ENCODE assay signal across 17 mouse cellular contexts in genomic region chr1:135098441-135098840, GRCm38 (mm10). TPM values are rescaled to one million over a fixed set of nuclear protein-coding genes. Genes with fewer than 3 reads are reported as not detected.
DNase-seq lines count a peak whose midpoint lies in the region; ATAC-seq and TF ChIP-seq lines count a peak whose summit lies in the region.
"Had no signal": no experiment of that assay in that cellular context is flagged by ENCODE, and none has a peak within 500 bp of the region (broad histone marks: within the 10 kb centered on the region; RNA-seq: fewer than 3 reads in every experiment).

No protein-coding gene starts in this region.

- 71% methylated on average over 7 of the region's 7 CpGs for WGBS in heart, adult 2 months
- WGBS in heart, embryonic 11.5 days (ENCODE audit: insufficient replicate concordance), result 88% methylated on average over 7 of the region's 7 CpGs

- intact Hi-C loops in heart, adult 2 months (cut with DNase I), result loop anchor here (5.0 kb wide), 1 partner anchor 86 kb away; no protein-coding TSS in a partner anchor

- no peak for TF ChIP-seq CTCF in heart, adult 2 months (IDR thresholded peaks at IDR 0.05)
- TF ChIP-seq CTCF in brain, embryonic 14.5 days (IDR thresholded peaks at IDR 0.05; ENCODE audit: borderline replicate concordance, extremely low read depth, insufficient read depth, insufficient read length), result no peak

- H3K4me1 ChIP-seq in heart, adult 2 months (ENCODE audit: control insufficient read depth, insufficient read depth, low read length), result peaks cover 8% of the 10 kb centered on the region; the same call in 1 of the 2 replicates
- peaks cover 18% of the 10 kb centered on the region for H3K4me1 ChIP-seq in heart, embryonic 11.5 days (ENCODE audit: control insufficient read depth, insufficient read depth, low read length)

- peak; percentile 33; the same call in 1 of the 2 replicates for TF ChIP-seq POLR2A in heart, adult 2 months (IDR thresholded peaks at IDR 0.05; ENCODE audit: insufficient read depth, low read depth, low read length)
- no peak for TF ChIP-seq POLR2A in brain, embryonic 14.5 days (IDR thresholded peaks at IDR 0.05; ENCODE audit: borderline replicate concordance, extremely low read depth, insufficient read depth, insufficient read length, poor library complexity, severe bottlenecking)

- H3K9ac ChIP-seq in heart, adult 2 months (ENCODE audit: low read depth, low read length), result peak overlapping the region; percentile 58
- no peak overlapping the region for H3K9ac ChIP-seq in heart, embryonic 11.5 days (ENCODE audit: low read depth, low read length)
- H3K9ac ChIP-seq: kidney, embryonic 15.5 days had no signal

- peak; percentile 76 for DNase-seq in adrenal gland, postnatal 10 days
- no peak for DNase-seq in adrenal gland, adult 18-20 months (ENCODE audit: low spot score in 2 of 2)
- DNase-seq in heart, adult 2 months, result peak; percentile 77 to 85
- DNase-seq in brain, embryonic 14.5 days (ENCODE audit: low read depth), result peak; percentile 30
- peak; percentile 70 for DNase-seq in heart, adult 9 months (ENCODE audit: low spot score in 2 of 2)
- DNase-seq in thymus, postnatal 14 days, result no peak
- DNase-seq: cerebellum, adult 2 months; retina, postnatal 1 day had no signal

- peak overlapping the region; percentile 94 for H3K27ac ChIP-seq in heart, adult 2 months
- H3K27ac ChIP-seq in heart, embryonic 11.5 days (ENCODE audit: low read depth, low read length), result no peak overlapping the region
- H3K27ac ChIP-seq: kidney, embryonic 15.5 days; layer of hippocampus, adult 2 months; left cerebral cortex, adult 2 months had no signal

- TF ChIP-seq EP300 in heart, adult 2 months (IDR thresholded peaks at IDR 0.05; ENCODE audit: insufficient read depth, low read depth, low read length), result no peak

- no peaks in the 10 kb centered on the region for H3K9me3 ChIP-seq in heart, embryonic 11.5 days (replicated peaks; ENCODE audit: control insufficient read depth, low read length)
- H3K9me3 ChIP-seq: kidney, embryonic 15.5 days; megakaryocyte, embryonic 14.5 days had no signal

- H3K27me3 ChIP-seq in heart, adult 2 months (ENCODE audit: control insufficient read depth, insufficient read depth, low read length), result no peaks in the 10 kb centered on the region
- H3K27me3 ChIP-seq in heart, embryonic 11.5 days (ENCODE audit: control insufficient read depth, insufficient read depth, low read length), result peaks cover 61% of the 10 kb centered on the region
- H3K27me3 ChIP-seq: Patski had no signal

- no peaks in the 10 kb centered on the region for H3K36me3 ChIP-seq in heart, adult 2 months (ENCODE audit: control insufficient read depth, insufficient read depth, low read length)
- no peaks in the 10 kb centered on the region for H3K36me3 ChIP-seq in heart, embryonic 11.5 days (ENCODE audit: control insufficient read depth, insufficient read depth, low read length)
- H3K36me3 ChIP-seq: kidney, embryonic 15.5 days had no signal

- H3K79me2 ChIP-seq in heart, adult 2 months (replicated peaks; ENCODE audit: control insufficient read depth, insufficient read depth, low read length), result no peaks in the 10 kb centered on the region

- H3K4me2 ChIP-seq in heart, embryonic 11.5 days, result no peak overlapping the region
- H3K4me2 ChIP-seq: kidney, embryonic 15.5 days had no signal

- H3K4me3 ChIP-seq in heart, adult 2 months, result no peak overlapping the region
- no peak overlapping the region for H3K4me3 ChIP-seq in heart, embryonic 11.5 days (ENCODE audit: low read depth, low read length)
- H3K4me3 ChIP-seq: kidney, embryonic 15.5 days; layer of hippocampus, adult 2 months; left cerebral cortex, adult 2 months; megakaryocyte, embryonic 14.5 days had no signal

- ATAC-seq in heart, embryonic 11.5 days (replicated peaks; ENCODE audit: insufficient number of reproducible peaks, low FRiP score, low TSS enrichment), result no peak
- no peak for ATAC-seq in inflammation-experienced regulatory T-cells, adult 6 months
- ATAC-seq: Patski had no signal

RNA-seq across cellular contexts. Expression of gene Lgr6, which starts 6.6 kb away (rescaled TPM):
- 10 to 100 TPM; 20.5 to 28.4 TPM for total RNA-seq in adrenal gland, postnatal 10 days (2021)
- total RNA-seq in adrenal gland, adult 18-20 months (2021), result 1 to 10 TPM; 2.1 to 5.2 TPM
- total RNA-seq in heart, adult 2 months (2021), result 10 to 100 TPM; 12.2 to 14.4 TPM
- polyA plus RNA-seq in heart, adult 2 months (2012; rRNA removed), result 12.6 and 21.5 TPM in 2 replicates
- polyA plus RNA-seq in heart, embryonic 11.5 days (2014; fragmentation: Nextera tagmentation; extraction: Ambion mirVana), result 1.0 and 1.4 TPM in 2 replicates
- polyA plus RNA-seq in brain, embryonic 14.5 days (2012; rRNA removed), result 0.38 and 0.63 TPM in 2 replicates
- under 1 TPM in 2 of 3 experiments, not detected in 1; 0.05 to 0.28 TPM for polyA plus RNA-seq in inflammation-experienced regulatory T-cells, adult 6 months (2017; shearing (Covaris generic))
- total RNA-seq: monocyte, adult 5-6 weeks had no signal
- polyA plus RNA-seq: liver, adult 2 months had no signal

RNA-seq across cellular contexts. Expression of gene Ptpn7, which starts 34.1 kb away (rescaled TPM):
- total RNA-seq in adrenal gland, postnatal 10 days (2021), result 1 to 10 TPM; 1.8 to 2.5 TPM
- 1 to 10 TPM in 1 of 2 experiments, under 1 TPM in 1; 0.96 to 1.2 TPM for total RNA-seq in adrenal gland, adult 18-20 months (2021)
- under 1 TPM; 0.73 to 0.82 TPM for total RNA-seq in heart, adult 2 months (2021)
- polyA plus RNA-seq in heart, adult 2 months (2012; rRNA removed), result 0.82 and 1.4 TPM in 2 replicates
- 1.2 and 2.0 TPM in 2 replicates for polyA plus RNA-seq in heart, embryonic 11.5 days (2014; fragmentation: Nextera tagmentation; extraction: Ambion mirVana)
- 0.45 and 0.46 TPM in 2 replicates for polyA plus RNA-seq in brain, embryonic 14.5 days (2012; rRNA removed)
- 100 to 1,000 TPM; 161 to 188 (median 171) TPM for polyA plus RNA-seq in inflammation-experienced regulatory T-cells, adult 6 months (2017; shearing (Covaris generic))
- total RNA-seq: layer of hippocampus, adult 2 months had no signal

RNA-seq across cellular contexts. Expression of gene Arl8a, which starts 48.2 kb away (rescaled TPM):
- 10 to 100 TPM; 49.2 to 57.7 TPM for total RNA-seq in adrenal gland, postnatal 10 days (2021)
- 10 to 100 TPM; 54.1 to 54.7 TPM for total RNA-seq in adrenal gland, adult 18-20 months (2021)
- 10 to 100 TPM; 20.1 to 21.0 TPM for total RNA-seq in heart, adult 2 months (2021)
- 30.5 and 32.5 TPM in 2 replicates for polyA plus RNA-seq in heart, adult 2 months (2012; rRNA removed)
- 27.7 and 29.7 TPM in 2 replicates for polyA plus RNA-seq in heart, embryonic 11.5 days (2014; fragmentation: Nextera tagmentation; extraction: Ambion mirVana)
- 333 and 385 TPM in 2 replicates for polyA plus RNA-seq in brain, embryonic 14.5 days (2012; rRNA removed)
- 10 to 100 TPM; 10.6 to 19.4 (median 14.2) TPM for polyA plus RNA-seq in inflammation-experienced regulatory T-cells, adult 6 months (2017; shearing (Covaris generic))

Comparison
In these comparisons a context has a peak if more than half of its experiments do, and no peak if none do; other contexts are left out.
1. DNase-seq: peak in adrenal gland, postnatal 10 days (single experiment), heart, adult 2 months (2 of 2), brain, embryonic 14.5 days (single experiment) and heart, adult 9 months (2 of 2); none in adrenal gland, adult 18-20 months (0 of 2) and thymus, postnatal 14 days (single experiment).
2. RNA of gene Ptpn7, which starts 34.1 kb away (polyA plus RNA-seq): 161 to 188 TPM in inflammation-experienced regulatory T-cells, adult 6 months; 1.2 to 2.0 TPM in heart, embryonic 11.5 days, 0.82 to 1.4 TPM in heart, adult 2 months and 0.45 to 0.46 TPM in brain, embryonic 14.5 days; every median in the first group is over 10 times any median in the second.